Mouse (Mus musculus): Measurements from ENCODE around the gene Sbk1. TPM values are rescaled to one million over a fixed set of nuclear protein-coding genes. Genes with fewer than 3 reads are reported as not detected.

Gene Sbk1
- polyA plus RNA-seq, 1 experiment from 2014 or later: 36.3 TPM

Other genes with a start within 250 kb of the Sbk1 start
- gene Gsg1l, start 190.2 kb upstream of the Sbk1 start, polyA plus RNA-seq (2014; fragmentation: Nextera tagmentation; extraction: Ambion mirVana): 2.0 and 2.7 TPM in 2 replicates
- gene Xpo6, start 72.1 kb upstream of the Sbk1 start, polyA plus RNA-seq (2014; fragmentation: Nextera tagmentation; extraction: Ambion mirVana): 53.3 and 54.3 TPM in 2 replicates
- 2.3 TPM in 2 replicates for gene Lat, start 97.0 kb downstream of the Sbk1 start, polyA plus RNA-seq (2014; fragmentation: Nextera tagmentation; extraction: Ambion mirVana)
- 40.4 and 43.8 TPM in 2 replicates for gene Spns1, start 104.8 kb downstream of the Sbk1 start, polyA plus RNA-seq (2014; fragmentation: Nextera tagmentation; extraction: Ambion mirVana)
- 2.5 and 2.6 TPM in 2 replicates for gene Nfatc2ip, start 124.1 kb downstream of the Sbk1 start, polyA plus RNA-seq (2014; fragmentation: Nextera tagmentation; extraction: Ambion mirVana)
- 0.19 and 0.28 TPM in 2 replicates for gene Cd19, start 142.3 kb downstream of the Sbk1 start, polyA plus RNA-seq (2014; fragmentation: Nextera tagmentation; extraction: Ambion mirVana)
- 26.4 and 28.9 TPM in 2 replicates for gene Rabep2, start 156.1 kb downstream of the Sbk1 start, polyA plus RNA-seq (2014; fragmentation: Nextera tagmentation; extraction: Ambion mirVana)
- gene Atp2a1, start 190.5 kb downstream of the Sbk1 start, polyA plus RNA-seq (2014; fragmentation: Nextera tagmentation; extraction: Ambion mirVana): 235 and 334 TPM in 2 replicates
- 44.3 and 46.3 TPM in 2 replicates for gene Sh2b1, start 202.8 kb downstream of the Sbk1 start, polyA plus RNA-seq (2014; fragmentation: Nextera tagmentation; extraction: Ambion mirVana)
- 127 and 130 TPM in 2 replicates for gene Tufm, start 214.7 kb downstream of the Sbk1 start, polyA plus RNA-seq (2014; fragmentation: Nextera tagmentation; extraction: Ambion mirVana)
- 49.8 and 54.8 TPM in 2 replicates for gene Atxn2l, start 230.8 kb downstream of the Sbk1 start, polyA plus RNA-seq (2014; fragmentation: Nextera tagmentation; extraction: Ambion mirVana)